7 mouse cellular contexts compared by ENCODE assay signal in genomic region chr8:70839408-70840351, GRCm38 (mm10). TPM values are rescaled to one million over a fixed set of nuclear protein-coding genes. Genes with fewer than 3 reads are reported as not detected.
A peak's percentile ranks its signal among the peaks of the same experiment; 100 is the strongest.
DNase-seq lines count a peak whose midpoint lies in the region; ATAC-seq lines count a peak whose summit lies in the region.

TSS of gene Arrdc2 (minus strand) at chr8:70839720.

- peaks cover 18% of the 10 kb centered on the region for H3K4me1 ChIP-seq in intestine, embryonic 16.5 days (ENCODE audit: control insufficient read depth, insufficient read depth, low read length)
- peaks cover 6% of the 10 kb centered on the region for H3K4me1 ChIP-seq in midbrain, embryonic 11.5 days (ENCODE audit: control insufficient read depth, insufficient read depth, low read length)

- no peaks in the 10 kb centered on the region for H3K9me3 ChIP-seq in intestine, embryonic 16.5 days (ENCODE audit: control insufficient read depth, low read length)
- no peaks in the 10 kb centered on the region for H3K9me3 ChIP-seq in midbrain, embryonic 11.5 days (ENCODE audit: control insufficient read depth, low read length)

- H3K9ac ChIP-seq in intestine, embryonic 16.5 days (ENCODE audit: low read depth, low read length), result peak within 1 kb of the TSS; percentile 83
- peak within 1 kb of the TSS; percentile 73 for H3K9ac ChIP-seq in midbrain, embryonic 11.5 days (ENCODE audit: low read length)

- no peaks in the 10 kb centered on the region; the same call in 1 of the 2 replicates for H3K27me3 ChIP-seq in intestine, embryonic 16.5 days (replicated peaks; ENCODE audit: control insufficient read depth, insufficient read depth, low read length)
- H3K27me3 ChIP-seq in midbrain, embryonic 11.5 days (ENCODE audit: control insufficient read depth, insufficient read depth, low read length), result no peaks in the 10 kb centered on the region; the same call in 1 of the 2 replicates

- no peaks in the 10 kb centered on the region for H3K36me3 ChIP-seq in intestine, embryonic 16.5 days (ENCODE audit: control insufficient read depth, insufficient read depth, low read length)
- H3K36me3 ChIP-seq in midbrain, embryonic 11.5 days (ENCODE audit: control insufficient read depth, insufficient read depth, low read length), result no peaks in the 10 kb centered on the region

- H3K27ac ChIP-seq in intestine, embryonic 16.5 days (ENCODE audit: low read length), result peak within 1 kb of the TSS; percentile 96
- H3K27ac ChIP-seq in midbrain, embryonic 11.5 days (ENCODE audit: low read depth, low read length), result peak within 1 kb of the TSS; percentile 46; the same call in 1 of the 2 replicates

- peak within 1 kb of the TSS; percentile 65 for H3K4me3 ChIP-seq in intestine, embryonic 16.5 days (ENCODE audit: low read length)
- H3K4me3 ChIP-seq in midbrain, embryonic 11.5 days (ENCODE audit: low read depth, low read length), result peak within 1 kb of the TSS; percentile 60

- 2% methylated on average over 55 of the region's 55 CpGs for WGBS in intestine, embryonic 16.5 days
- 3% methylated on average over 54 of the region's 55 CpGs for WGBS in midbrain, embryonic 11.5 days

- intact Hi-C loops in left cerebral cortex, postnatal 36 days (cut with DNase I), result loop anchor here (2.0 to 5.0 kb wide), 3 partner anchors 17 to 121 kb away; partner anchors contain the start of gene Gm3336

- DNase-seq in adrenal gland, adult 8-10 months, result peak; percentile 100
- DNase-seq in embryo, embryonic 9.5 days (ENCODE audit: extremely low spot score), result peak; percentile 99
- DNase-seq in gastrocnemius, postnatal 4 days (ENCODE audit: low spot score in 2 of 2), result peak; percentile 89 to 98
- peak; percentile 96 to 97 for DNase-seq in left cerebral cortex, postnatal 36 days (ENCODE audit: low spot score in 2 of 2)
- DNase-seq in midbrain, embryonic 11.5 days (ENCODE audit: low spot score, missing footprints), result peak; percentile 99
- DNase-seq in skeletal muscle tissue, adult 2 months (ENCODE audit: low read depth, low spot score), result peak; percentile 100

- peak within 1 kb of the TSS; percentile 74 for H3K4me2 ChIP-seq in intestine, embryonic 16.5 days (ENCODE audit: low read depth, low read length)
- H3K4me2 ChIP-seq in midbrain, embryonic 11.5 days, result peak within 1 kb of the TSS; percentile 78

- peak; percentile 97 for ATAC-seq in intestine, embryonic 16.5 days
- ATAC-seq in midbrain, embryonic 11.5 days (ENCODE audit: low FRiP score), result peak; percentile 96

RNA-seq across cellular contexts. Expression of gene Arrdc2, which starts in this region (rescaled TPM):
- 10 to 100 TPM; 11.7 to 17.7 (median 14.5) TPM for total RNA-seq in adrenal gland, adult 8-10 months (2022)
- 1 to 10 TPM; 3.9 to 7.0 TPM for total RNA-seq in gastrocnemius, postnatal 4 days (2021)
- polyA plus RNA-seq in intestine, embryonic 16.5 days (2015; fragmentation: Nextera tagmentation; extraction: Ambion mirVana), result 8.3 and 9.0 TPM in 2 replicates
- total RNA-seq in left cerebral cortex, postnatal 36 days (2021), result 10 to 100 TPM; 16.9 to 20.2 TPM
- polyA plus RNA-seq in midbrain, embryonic 11.5 days (2014; fragmentation: Nextera tagmentation; extraction: Ambion mirVana), result 7.1 and 8.0 TPM in 2 replicates

Comparison
In these comparisons a context has a peak if more than half of its experiments do, and no peak if none do; other contexts are left out.
1. Peak in every context shown above with its lines: DNase-seq, ATAC-seq, H3K4me3 ChIP-seq and H3K27ac ChIP-seq.